Comparison of ENCODE assay signal across 7 mouse cellular contexts in genomic region chr17:27534718-27535117, GRCm38 (mm10). TPM values are rescaled to one million over a fixed set of nuclear protein-coding genes. Genes with fewer than 3 reads are reported as not detected.
DNase-seq lines count a peak whose midpoint lies in the region; ATAC-seq lines count a peak whose summit lies in the region.

No protein-coding gene starts in this region.

- no peaks in the 10 kb centered on the region for H3K9me3 ChIP-seq in intestine, embryonic 16.5 days (ENCODE audit: control insufficient read depth, low read length)
- H3K9me3 ChIP-seq in midbrain, embryonic 12.5 days = no peaks in the 10 kb centered on the region

- H3K9ac ChIP-seq in intestine, embryonic 16.5 days (ENCODE audit: low read depth, low read length) = no peak overlapping the region
- no peak overlapping the region for H3K9ac ChIP-seq in midbrain, embryonic 12.5 days (replicated peaks)

- no peaks in the 10 kb centered on the region for H3K36me3 ChIP-seq in intestine, embryonic 16.5 days (ENCODE audit: control insufficient read depth, insufficient read depth, low read length)
- H3K36me3 ChIP-seq in midbrain, embryonic 12.5 days = no peaks in the 10 kb centered on the region

- WGBS in intestine, embryonic 16.5 days = 5% methylated on average over 10 of the region's 10 CpGs
- WGBS in midbrain, embryonic 12.5 days = 3% methylated on average over 10 of the region's 10 CpGs

- H3K27me3 ChIP-seq in intestine, embryonic 16.5 days (replicated peaks; ENCODE audit: control insufficient read depth, insufficient read depth, low read length) = no peaks in the 10 kb centered on the region
- no peaks in the 10 kb centered on the region for H3K27me3 ChIP-seq in midbrain, embryonic 12.5 days

- DNase-seq in adrenal gland, adult (ENCODE audit: inconsistent age in 2 of 2, low spot score in 1 of 2) = peak; percentile 85 to 97
- peak; percentile 97 for DNase-seq in embryo, embryonic 10 days (ENCODE audit: low spot score)
- DNase-seq in gastrocnemius, postnatal 25 days = peak; percentile 63
- DNase-seq in left cerebral cortex, postnatal 4 days = peak; percentile 88
- peak; percentile 73 for DNase-seq in skeletal muscle tissue, adult 2 months (ENCODE audit: low read depth, low spot score)

- H3K4me2 ChIP-seq in intestine, embryonic 16.5 days (ENCODE audit: low read depth, low read length) = no peak overlapping the region
- H3K4me2 ChIP-seq in midbrain, embryonic 12.5 days (replicated peaks) = no peak overlapping the region; the same call in 1 of the 2 replicates

- intact Hi-C loops in left cerebral cortex, postnatal 4 days (cut with DNase I) = no loop called here

- no peak overlapping the region for H3K27ac ChIP-seq in intestine, embryonic 16.5 days (ENCODE audit: low read length)
- H3K27ac ChIP-seq in midbrain, embryonic 12.5 days (replicated peaks) = no peak overlapping the region

- peak; percentile 38; the same call in 1 of the 2 replicates for ATAC-seq in intestine, embryonic 16.5 days
- ATAC-seq in midbrain, embryonic 12.5 days (ENCODE audit: low FRiP score, low read depth) = peak; percentile 69; the same call in 1 of the 2 replicates

- no peak overlapping the region for H3K4me3 ChIP-seq in intestine, embryonic 16.5 days (ENCODE audit: low read length)
- H3K4me3 ChIP-seq in midbrain, embryonic 12.5 days = no peak overlapping the region

- no peaks in the 10 kb centered on the region for H3K4me1 ChIP-seq in intestine, embryonic 16.5 days (ENCODE audit: control insufficient read depth, insufficient read depth, low read length)
- no peaks in the 10 kb centered on the region for H3K4me1 ChIP-seq in midbrain, embryonic 12.5 days

RNA-seq across cellular contexts. Expression of gene Grm4, which starts 13.5 kb away (rescaled TPM):
- under 1 TPM; 0.08 to 0.24 TPM for total RNA-seq in gastrocnemius, postnatal 25 days (2021)
- polyA plus RNA-seq in intestine, embryonic 16.5 days (2015; fragmentation: Nextera tagmentation; extraction: Ambion mirVana) = 0.40 and 0.44 TPM in 2 replicates
- total RNA-seq in left cerebral cortex, postnatal 4 days (2021) = 10 to 100 TPM; 14.4 to 18.2 TPM
- 4.2 and 5.7 TPM in 2 replicates for polyA plus RNA-seq in midbrain, embryonic 12.5 days (2016; fragmentation: Nextera tagmentation; extraction: Ambion mirVana)

RNA-seq across cellular contexts. Expression of gene Hmga1, which starts 21.6 kb away (rescaled TPM):
- total RNA-seq in gastrocnemius, postnatal 25 days (2021) = 10 to 100 TPM; 24.6 to 24.7 TPM
- 286 and 319 TPM in 2 replicates for polyA plus RNA-seq in intestine, embryonic 16.5 days (2015; fragmentation: Nextera tagmentation; extraction: Ambion mirVana)
- total RNA-seq in left cerebral cortex, postnatal 4 days (2021) = 10 to 100 TPM; 43.6 to 45.5 TPM
- polyA plus RNA-seq in midbrain, embryonic 12.5 days (2016; fragmentation: Nextera tagmentation; extraction: Ambion mirVana) = 213 and 215 TPM in 2 replicates

RNA-seq across cellular contexts. Expression of gene AI413582, which starts 30.8 kb away (rescaled TPM):
- 1 to 10 TPM; 2.5 to 2.9 TPM for total RNA-seq in gastrocnemius, postnatal 25 days (2021)
- 39.7 and 46.7 TPM in 2 replicates for polyA plus RNA-seq in intestine, embryonic 16.5 days (2015; fragmentation: Nextera tagmentation; extraction: Ambion mirVana)
- 10 to 100 TPM; 61.2 to 61.6 TPM for total RNA-seq in left cerebral cortex, postnatal 4 days (2021)
- 18.9 and 20.7 TPM in 2 replicates for polyA plus RNA-seq in midbrain, embryonic 12.5 days (2016; fragmentation: Nextera tagmentation; extraction: Ambion mirVana)

Comparison
In these comparisons a context has a peak if more than half of its experiments do, and no peak if none do; other contexts are left out.
1. RNA of gene Grm4, which starts 13.5 kb away (total RNA-seq): 14.4 to 18.2 TPM in left cerebral cortex, postnatal 4 days; 0.08 to 0.24 TPM in gastrocnemius, postnatal 25 days; every median in the first group is over 10 times any median in the second.
2. RNA of gene AI413582, which starts 30.8 kb away (total RNA-seq): 61.2 to 61.6 TPM in left cerebral cortex, postnatal 4 days; 2.5 to 2.9 TPM in gastrocnemius, postnatal 25 days; every median in the first group is over 10 times any median in the second.
3. Peak in every context shown above with its lines, with median percentiles within 50 percentile points of each other: DNase-seq.